Mouse (Mus musculus): Measurements from ENCODE around the gene Pnpla1. TPM values are rescaled to one million over a fixed set of nuclear protein-coding genes. Genes with fewer than 3 reads are reported as not detected.

The Pnpla1 gene
- 0.09 and 0.18 TPM in 2 replicates for polyA plus RNA-seq (2012; rRNA removed; ENCODE audit: low replicate concordance)

DNA sequence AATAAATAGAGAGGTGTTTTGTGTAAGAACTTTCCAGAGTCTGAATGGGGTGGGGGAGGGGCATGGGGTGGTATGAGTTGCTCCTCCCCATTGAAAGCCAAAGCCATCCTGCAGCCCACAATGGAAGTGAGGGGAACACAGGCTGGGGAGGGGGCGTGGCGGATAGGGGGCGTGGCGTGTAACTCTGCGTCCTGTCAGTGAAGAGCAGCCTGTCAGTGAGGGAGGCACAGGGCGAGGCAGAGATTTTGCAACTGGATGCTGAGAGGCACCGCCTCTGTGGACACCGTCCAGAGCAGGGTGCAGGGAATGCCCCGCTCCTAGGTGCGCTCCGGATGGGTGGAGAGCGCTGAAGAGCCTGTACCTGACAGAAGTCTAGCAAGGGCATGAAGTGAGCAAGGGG is at the start of gene Pnpla1:
TSS of gene Pnpla1 (plus strand) at position 207 of the 400 bp plus-strand sequence.

DNA sequence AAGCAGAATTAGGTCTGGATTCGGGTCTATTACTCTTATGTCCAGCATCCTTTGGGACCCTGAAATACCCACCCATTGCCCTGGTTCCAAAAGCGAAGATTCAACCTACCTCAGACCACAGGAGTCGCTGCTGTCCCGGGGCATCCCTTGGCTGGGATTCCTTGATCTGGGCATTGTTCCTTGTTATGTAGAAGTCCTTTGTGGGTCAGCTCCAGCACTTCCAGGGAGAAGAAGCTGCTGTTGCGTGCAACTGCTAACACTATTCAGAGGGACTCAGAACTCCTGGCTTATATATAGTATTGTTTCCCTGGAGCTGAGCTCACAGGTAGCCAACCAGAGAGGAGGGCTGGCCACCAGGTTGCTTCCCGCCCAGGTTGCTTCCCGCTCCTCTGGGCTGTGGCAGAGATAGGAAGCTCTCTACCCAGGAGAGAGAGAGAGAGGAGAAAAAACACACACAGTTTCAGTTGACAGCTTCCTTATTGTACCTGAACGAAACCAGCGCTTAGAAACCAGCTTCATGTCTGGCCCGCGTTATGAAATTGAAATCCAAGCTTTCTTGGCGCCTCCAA is 56.9 kb downstream of the Pnpla1 start, which contains the start of gene 4930539E08Rik:
TSS of gene 4930539E08Rik (minus strand) at position 265 of the 569 bp plus-strand sequence.

Other genes starting within 250 kb of the Pnpla1 start
- gene Srpk1, start 235.7 kb upstream of the Pnpla1 start, polyA plus RNA-seq (2012; rRNA removed; ENCODE audit: low replicate concordance): 23.1 and 39.4 TPM in 2 replicates
- gene Slc26a8, start 168.2 kb upstream of the Pnpla1 start, polyA plus RNA-seq (2012; rRNA removed; ENCODE audit: low replicate concordance): 1.3 and 2.5 TPM in 2 replicates
- 86.8 and 107 TPM in 2 replicates for gene Mapk14, start 167.1 kb upstream of the Pnpla1 start, polyA plus RNA-seq (2012; rRNA removed; ENCODE audit: low replicate concordance)
- gene AC170998.1, start 132.3 kb upstream of the Pnpla1 start, polyA plus RNA-seq (2012; rRNA removed; ENCODE audit: low replicate concordance): 0.62 and 1.0 TPM in 2 replicates
- 0.69 and 17.8 TPM in 2 replicates for gene Mapk13, start 89.1 kb upstream of the Pnpla1 start, polyA plus RNA-seq (2012; rRNA removed; ENCODE audit: low replicate concordance)
- 44.7 and 56.5 TPM in 2 replicates for gene Brpf3, start 57.3 kb upstream of the Pnpla1 start, polyA plus RNA-seq (2012; rRNA removed; ENCODE audit: low replicate concordance)
- gene 4930539E08Rik, start 56.9 kb downstream of the Pnpla1 start, polyA plus RNA-seq (2012; rRNA removed; ENCODE audit: low replicate concordance): 0.28 and 0.34 TPM in 2 replicates
- gene Pxt1, start 85.4 kb downstream of the Pnpla1 start, polyA plus RNA-seq (2012; rRNA removed; ENCODE audit: low replicate concordance): 1.0 and 2.9 TPM in 2 replicates
- 52.1 and 58.4 TPM in 2 replicates for gene Kctd20, start 93.5 kb downstream of the Pnpla1 start, polyA plus RNA-seq (2012; rRNA removed; ENCODE audit: low replicate concordance)
- 84.9 and 111 TPM in 2 replicates for gene Stk38, start 149.6 kb downstream of the Pnpla1 start, polyA plus RNA-seq (2012; rRNA removed; ENCODE audit: low replicate concordance)
- 66.3 and 152 TPM in 2 replicates for gene Srsf3, start 174.2 kb downstream of the Pnpla1 start, polyA plus RNA-seq (2012; rRNA removed; ENCODE audit: low replicate concordance)
- 25.4 and 107 TPM in 2 replicates for gene Cdkn1a, start 232.6 kb downstream of the Pnpla1 start, polyA plus RNA-seq (2012; rRNA removed; ENCODE audit: low replicate concordance)